Mouse (Mus musculus) adrenal gland (tissue): ENCODE measurements around the gene Pla2g4d.

Experiments
- intact Hi-C: fragments of 180-260 bp; cut with DNase I; formaldehyde crosslinking; loops from one replicate; pipeline ENCODE4 v1.15.1; 2025
- long read RNA-seq, 2 experiments: library from polyadenylated mRNA; unstranded; transcript quantifications; one replicate each; pipeline ENCODE4 v2.0.0; 2020; ENCODE audit warnings: borderline replicate concordance in 1 of 2; ENCODE audit not compliant: insufficient replicate concordance in 1 of 2

Pla2g4d gene
- long read RNA-seq, experiment 1 = 0 reads
- long read RNA-seq, experiment 2 = 0 reads

GRCm38 (mm10) chr2:120288995-120289394 is at the start of gene Pla2g4d:
Pla2g4d (minus strand) TSS chr2:120289197.
- intact Hi-C loops = no loop called here

GRCm38 (mm10) chr2:120337886-120338285 is 48.9 kb upstream of the Pla2g4d start:
- intact Hi-C loops = no loop called here

- intact Hi-C loops = no loop called here
Observed at GRCm38 (mm10) chr2:120331575-120331974, 42.6 kb upstream of the Pla2g4d start.

- intact Hi-C loops = no loop called here
Observed at GRCm38 (mm10) chr2:120315077-120315476, 26.1 kb upstream of the Pla2g4d start.

GRCm38 (mm10) chr2:120314487-120314886 is 25.5 kb upstream of the Pla2g4d start:
- intact Hi-C loops = no loop called here

- intact Hi-C loops = no loop called here
Observed at GRCm38 (mm10) chr2:120313976-120314375, 25.0 kb upstream of the Pla2g4d start, which contains the start of gene Pla2g4f. Pla2g4f (minus strand) TSS chr2:120314165.

GRCm38 (mm10) chr2:120312276-120312825 is 23.4 kb upstream of the Pla2g4d start:
- intact Hi-C loops = no loop called here

- intact Hi-C loops = no loop called here
Observed at GRCm38 (mm10) chr2:120304113-120304512, 15.1 kb upstream of the Pla2g4d start.

- intact Hi-C loops = no loop called here
Observed at GRCm38 (mm10) chr2:120301076-120301475, 12.1 kb upstream of the Pla2g4d start.

GRCm38 (mm10) chr2:120299866-120300265 is 10.9 kb upstream of the Pla2g4d start:
- intact Hi-C loops = no loop called here

- intact Hi-C loops = no loop called here
Observed at GRCm38 (mm10) chr2:120296160-120296559, 7.2 kb upstream of the Pla2g4d start.

- intact Hi-C loops = no loop called here
Observed at GRCm38 (mm10) chr2:120291471-120292078, 2.6 kb upstream of the Pla2g4d start.

GRCm38 (mm10) chr2:120288401-120288800 is 596 bp downstream of the Pla2g4d start:
- intact Hi-C loops = no loop called here

GRCm38 (mm10) chr2:120285639-120286038 is 3.4 kb downstream of the Pla2g4d start:
- intact Hi-C loops = no loop called here

- intact Hi-C loops = loop anchor here (5.0 kb wide), 1 partner anchor 112 kb away; no protein-coding TSS in a partner anchor
Observed at GRCm38 (mm10) chr2:120284705-120285104, 4.3 kb downstream of the Pla2g4d start.

- intact Hi-C loops = loop anchor here (5.0 kb wide), 1 partner anchor 112 kb away; no protein-coding TSS in a partner anchor
Observed at GRCm38 (mm10) chr2:120284094-120284493, 4.9 kb downstream of the Pla2g4d start.

GRCm38 (mm10) chr2:120283550-120283949 is 5.4 kb downstream of the Pla2g4d start:
- intact Hi-C loops = loop anchor here (5.0 kb wide), 1 partner anchor 111 kb away; no protein-coding TSS in a partner anchor

GRCm38 (mm10) chr2:120281221-120281620 is 7.8 kb downstream of the Pla2g4d start:
- intact Hi-C loops = loop anchor here (5.0 kb wide), 1 partner anchor 109 kb away; no protein-coding TSS in a partner anchor

GRCm38 (mm10) chr2:120279961-120280360 is 9.0 kb downstream of the Pla2g4d start:
- intact Hi-C loops = loop anchor here (5.0 kb wide), 1 partner anchor 108 kb away; no protein-coding TSS in a partner anchor

- intact Hi-C loops = no loop called here
Observed at GRCm38 (mm10) chr2:120276951-120277350, 12.0 kb downstream of the Pla2g4d start.

- intact Hi-C loops = loop anchor here (10.0 kb wide), 1 partner anchor 184 kb away; no protein-coding TSS in a partner anchor
Observed at GRCm38 (mm10) chr2:120268635-120269034, 20.4 kb downstream of the Pla2g4d start.

- intact Hi-C loops = loop anchor here (10.0 kb wide), 1 partner anchor 181 kb away; no protein-coding TSS in a partner anchor
Observed at GRCm38 (mm10) chr2:120265523-120265922, 23.5 kb downstream of the Pla2g4d start.
